Mouse (Mus musculus) ES-CJ7 (cell line): ENCODE data around the gene Serpina3c.

ENCODE experiments used
- DNase-seq: peaks from one replicate; pipeline ENCODE4 v3.0.0; 2011; ENCODE audit warnings: low read depth, low spot score

Serpina3c gene

GRCm38 (mm10) chr12:104153656-104154055 lies at the start of gene Serpina3c:
Gene Serpina3c (minus strand): TSS chr12:104153870.
- DNase-seq, result no peak

DNA sequence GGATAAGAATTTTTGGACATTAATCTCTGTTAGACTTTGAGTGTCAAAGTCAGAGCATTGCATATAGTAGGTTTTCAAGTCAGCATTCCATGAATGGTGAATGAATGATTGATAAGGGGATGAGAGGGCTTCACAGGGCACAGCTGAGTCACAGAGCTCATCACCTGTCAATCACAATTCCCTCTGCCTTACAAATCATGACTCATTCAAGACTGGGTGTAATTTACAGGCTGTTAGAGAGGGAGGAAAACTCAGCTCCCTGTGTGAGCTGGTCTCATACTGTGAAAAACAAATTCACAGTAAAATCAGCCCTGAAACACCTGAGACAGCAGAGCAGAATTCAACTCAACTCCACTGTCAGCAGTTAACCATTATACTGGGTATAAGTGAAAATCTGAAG lies 37.2 kb upstream of the Serpina3c start:
- no peak for DNase-seq

DNA sequence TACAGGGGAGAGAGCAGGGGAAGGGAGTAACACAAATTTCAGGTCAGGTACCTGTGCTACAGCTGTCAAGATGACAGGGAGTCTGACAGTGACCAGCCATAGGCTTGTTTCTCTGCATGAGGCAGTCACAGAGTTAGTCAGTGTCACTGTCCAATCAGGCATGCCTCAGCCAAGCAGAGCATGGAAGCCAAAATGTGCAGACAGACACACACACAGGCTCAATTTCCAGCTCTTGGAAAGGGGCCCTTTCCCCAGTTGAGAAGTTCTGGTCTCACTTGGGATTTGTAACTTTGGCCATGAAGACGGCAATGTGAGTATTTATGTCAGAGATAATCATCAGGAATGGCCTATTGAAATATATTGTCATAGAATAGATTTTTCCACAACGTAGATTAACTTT lies 35.6 kb upstream of the Serpina3c start:
- DNase-seq, result no peak

DNA sequence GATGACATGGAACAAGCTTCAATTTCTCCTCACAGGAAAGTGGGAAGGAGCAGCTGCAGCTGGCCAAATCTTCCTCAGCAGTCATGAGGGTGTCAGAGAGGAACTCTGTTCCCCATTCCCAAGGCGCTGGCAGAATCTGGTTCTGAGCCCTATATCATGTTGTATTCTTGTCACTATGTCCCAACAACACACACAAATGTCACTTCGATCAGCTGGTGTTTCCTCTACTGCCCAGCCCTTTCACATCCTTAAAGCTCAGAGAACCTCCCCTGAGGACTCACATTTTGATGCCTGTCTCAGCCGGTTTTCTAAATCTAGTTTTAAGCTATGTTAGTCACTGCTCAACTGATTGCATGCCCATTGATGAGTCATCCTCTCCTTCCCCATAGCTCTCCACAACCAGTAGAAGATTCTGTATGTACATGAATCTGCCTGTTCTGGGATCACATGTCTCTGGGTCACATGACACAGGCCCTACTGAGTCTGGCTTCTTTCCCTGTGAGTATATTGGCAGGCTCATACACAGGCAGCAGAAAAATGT lies 32.4 kb upstream of the Serpina3c start:
- no peak for DNase-seq

GRCm38 (mm10) chr12:104185046-104185445 lies 31.4 kb upstream of the Serpina3c start:
- no peak for DNase-seq

DNA sequence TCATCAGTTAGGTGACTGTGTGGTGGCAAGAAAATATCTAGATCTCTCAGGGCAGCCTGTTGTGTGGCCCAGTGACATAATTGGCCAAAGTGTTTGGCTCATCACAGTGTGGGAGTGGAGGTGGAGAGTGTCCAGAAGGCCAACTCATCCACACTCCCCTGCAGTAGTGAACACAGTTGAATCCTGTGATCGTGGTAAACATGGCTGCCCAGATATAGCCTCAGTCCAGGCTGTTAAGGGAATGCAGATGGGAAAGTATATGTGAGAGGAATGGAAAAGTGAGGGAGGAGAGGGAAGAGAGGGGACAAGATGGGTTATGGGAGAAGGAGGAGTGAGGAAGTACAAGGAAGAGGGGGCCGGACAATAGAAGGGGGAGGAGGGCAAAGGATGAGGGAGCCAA lies 25.3 kb upstream of the Serpina3c start:
- DNase-seq, result no peak

GRCm38 (mm10) chr12:104178577-104178976 lies 24.9 kb upstream of the Serpina3c start:
- no peak for DNase-seq

GRCm38 (mm10) chr12:104175636-104176035 lies 22.0 kb upstream of the Serpina3c start:
- no peak for DNase-seq

DNA sequence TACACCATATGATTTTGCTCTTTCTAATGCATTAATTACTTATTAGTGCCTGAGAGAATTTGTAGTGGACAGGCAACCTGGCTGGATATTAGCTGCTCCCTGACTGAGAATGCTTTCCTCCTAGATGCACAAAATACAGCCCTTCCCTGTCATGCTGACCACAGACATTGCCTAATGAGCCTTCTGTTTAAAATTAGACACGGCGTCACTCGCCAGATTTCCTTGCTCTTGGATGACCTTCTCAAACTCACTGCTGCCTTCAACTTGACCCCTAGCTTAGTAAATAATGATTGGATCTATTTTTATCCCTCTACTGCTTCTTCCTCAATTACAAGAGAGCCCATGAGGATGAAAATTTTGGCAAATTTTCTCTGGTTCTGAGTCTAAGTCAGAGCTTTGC lies 21.1 kb upstream of the Serpina3c start:
- DNase-seq, result no peak

- DNase-seq, result no peak
Measured at GRCm38 (mm10) chr12:104153041-104153645, 527 bp downstream of the Serpina3c start.

- DNase-seq, result no peak
Measured at GRCm38 (mm10) chr12:104151989-104152388, 1.7 kb downstream of the Serpina3c start.

GRCm38 (mm10) chr12:104145571-104145970 lies 8.1 kb downstream of the Serpina3c start:
- no peak for DNase-seq

- no peak for DNase-seq
Measured at GRCm38 (mm10) chr12:104143286-104143685, 10.4 kb downstream of the Serpina3c start.

DNA sequence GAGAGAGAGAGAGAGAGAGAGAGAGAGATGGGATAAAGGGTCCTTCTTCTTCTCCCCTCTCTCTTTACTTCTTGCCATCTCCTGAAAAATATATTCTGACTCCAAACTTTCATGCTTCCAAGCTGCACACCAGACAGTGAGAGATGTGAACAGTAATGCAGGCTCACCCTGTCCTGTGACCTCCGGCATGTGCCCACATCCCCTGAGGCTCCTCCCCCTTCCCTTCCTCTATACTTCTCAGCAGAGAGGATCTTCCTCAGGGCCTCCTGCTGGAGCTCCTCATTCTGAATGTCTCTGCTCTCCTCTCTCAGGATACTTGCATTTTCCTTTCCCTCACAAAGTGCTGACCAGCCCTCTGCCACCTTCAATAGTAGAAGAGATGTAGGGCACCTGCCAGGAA lies 11.2 kb downstream of the Serpina3c start:
- DNase-seq, result no peak

GRCm38 (mm10) chr12:104141506-104141905 lies 12.2 kb downstream of the Serpina3c start:
- DNase-seq, result no peak

DNA sequence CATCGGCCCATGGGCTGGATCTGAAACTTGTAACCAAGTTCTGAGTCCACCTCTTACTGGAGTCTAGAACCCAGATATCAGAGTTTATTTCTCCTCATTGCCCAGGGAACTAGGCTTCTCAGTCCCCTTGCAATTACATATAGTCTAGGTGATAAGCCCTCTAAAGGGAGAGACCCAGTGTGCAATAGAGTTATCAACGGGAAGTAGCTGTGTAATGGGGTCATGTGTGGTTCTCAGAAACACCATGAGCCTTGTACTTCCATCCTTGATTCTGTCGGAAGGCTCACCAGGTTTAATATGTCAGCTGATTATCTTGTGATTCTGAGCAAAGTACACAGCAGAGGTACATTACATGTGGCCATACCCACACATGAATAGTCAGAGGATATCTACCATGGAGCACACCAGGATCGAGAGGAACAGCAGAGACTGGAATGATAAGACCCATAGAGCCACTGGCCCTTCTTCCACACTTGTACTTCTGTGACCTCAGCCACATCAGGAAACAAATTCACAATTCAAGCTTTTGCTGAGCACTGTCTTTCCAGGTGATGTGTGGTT lies 13.0 kb downstream of the Serpina3c start:
- DNase-seq, result no peak

GRCm38 (mm10) chr12:104138216-104138615 lies 15.5 kb downstream of the Serpina3c start:
- no peak for DNase-seq

DNA sequence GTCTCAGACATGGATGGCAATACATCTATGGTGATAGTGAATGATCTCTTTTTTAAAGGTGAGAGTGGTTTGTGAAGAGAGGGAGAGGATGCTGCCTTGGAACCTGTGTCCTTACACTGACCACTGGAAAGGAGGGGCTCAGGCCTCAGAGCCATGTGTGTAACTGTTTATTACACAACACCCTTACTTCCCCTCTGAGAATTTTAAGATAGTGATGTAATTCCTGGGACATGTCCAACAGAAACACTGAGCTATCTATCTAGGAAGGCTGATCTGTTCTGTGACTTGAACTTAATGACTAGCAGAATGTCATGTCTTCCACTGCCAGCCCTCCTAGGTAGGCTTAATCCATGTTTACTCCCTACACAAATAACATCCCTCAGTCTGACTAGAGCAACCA lies 22.6 kb downstream of the Serpina3c start:
- no peak for DNase-seq

- DNase-seq, result no peak
Measured at GRCm38 (mm10) chr12:104127696-104128095, 26.0 kb downstream of the Serpina3c start, which contains the start of gene Serpina3b. Gene Serpina3b (plus strand): TSS chr12:104127996.

- DNase-seq, result no peak
Measured at GRCm38 (mm10) chr12:104125021-104125560, 28.6 kb downstream of the Serpina3c start.

- DNase-seq, result no peak
Measured at GRCm38 (mm10) chr12:104123996-104124395, 29.7 kb downstream of the Serpina3c start.

GRCm38 (mm10) chr12:104123097-104123496 lies 30.6 kb downstream of the Serpina3c start:
- DNase-seq, result no peak
